Mouse (Mus musculus): Measurements from ENCODE around the gene Gsg1.
A peak's percentile ranks its signal among the peaks of the same experiment; 100 is the strongest.

The Gsg1 gene

DNA sequence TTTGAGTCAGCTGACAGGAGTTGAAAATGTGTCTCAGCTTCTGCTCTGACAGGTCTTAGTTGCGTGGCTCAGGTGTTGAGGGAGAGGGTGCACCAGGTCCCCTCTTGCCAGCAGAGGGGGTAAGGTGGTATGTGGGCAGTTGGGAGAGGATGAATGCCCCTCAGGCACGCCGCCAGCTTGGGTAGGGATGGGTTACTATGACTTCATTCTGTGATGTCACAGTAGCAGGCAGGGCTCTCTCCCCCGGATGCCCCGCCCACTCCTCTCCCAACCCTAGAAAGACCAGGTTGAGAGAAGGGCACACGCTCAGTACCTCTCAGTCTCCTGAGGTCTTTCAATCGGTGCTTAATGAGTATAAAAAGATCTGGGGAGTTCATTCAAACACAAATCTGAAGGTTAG lies at the start of gene Gsg1:
Gene Gsg1 (minus strand): TSS at position 199 of the 400 bp plus-strand sequence.
- DNase-seq: no peak

DNA sequence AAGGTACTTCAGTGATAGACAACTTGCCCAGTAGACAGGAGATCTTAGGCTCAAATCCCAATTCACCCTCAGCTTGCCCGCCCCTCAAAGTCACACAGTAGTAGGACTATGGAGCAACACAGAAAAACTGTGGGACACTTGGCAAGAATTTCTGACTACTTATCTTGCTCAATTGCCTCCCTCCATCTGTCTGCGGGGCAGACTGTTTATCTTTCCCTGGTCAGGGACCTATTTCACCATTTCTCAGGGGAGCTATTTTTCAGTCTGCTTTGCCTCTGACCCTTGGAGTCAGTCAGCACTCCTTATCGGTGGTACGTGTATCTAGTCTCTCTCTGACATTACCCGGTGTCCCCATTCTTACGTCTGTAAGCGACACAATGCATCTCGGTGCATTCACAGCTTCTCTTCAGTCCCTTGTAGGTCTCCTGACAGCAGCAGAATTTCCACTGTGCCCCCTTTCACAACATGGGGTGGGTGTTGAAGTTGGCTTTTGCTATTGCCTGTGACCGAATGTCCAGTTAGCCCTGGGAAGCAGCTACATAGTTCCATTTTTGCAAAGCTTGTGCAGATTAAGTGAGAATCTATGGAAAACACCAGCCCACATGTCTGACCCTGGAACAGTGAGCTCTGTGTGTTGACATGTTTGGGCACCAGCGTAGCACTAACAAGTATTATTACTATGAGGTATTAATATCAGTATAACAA lies 48.4 kb upstream of the Gsg1 start:
- DNase-seq: no peak

DNA sequence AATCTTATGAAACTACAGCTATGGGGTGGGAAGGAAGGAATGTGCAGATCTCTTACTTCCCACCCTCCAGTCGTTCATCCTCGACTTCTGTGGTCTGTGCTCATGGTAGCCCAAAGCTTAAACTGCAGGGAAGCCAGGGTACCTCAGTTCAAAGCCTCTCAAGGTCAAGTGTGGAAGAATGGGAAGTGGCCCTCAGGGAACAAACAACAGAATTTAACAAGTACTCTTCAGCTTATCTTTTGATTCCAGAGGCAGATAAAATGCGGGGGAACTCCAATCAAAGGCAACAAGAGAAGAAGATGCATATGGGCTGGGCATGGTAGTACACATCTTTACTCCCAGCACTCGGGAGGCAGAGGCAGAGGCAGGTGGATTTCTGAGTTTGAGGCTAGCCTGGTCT lies 46.3 kb upstream of the Gsg1 start:
- DNase-seq: no peak

DNA sequence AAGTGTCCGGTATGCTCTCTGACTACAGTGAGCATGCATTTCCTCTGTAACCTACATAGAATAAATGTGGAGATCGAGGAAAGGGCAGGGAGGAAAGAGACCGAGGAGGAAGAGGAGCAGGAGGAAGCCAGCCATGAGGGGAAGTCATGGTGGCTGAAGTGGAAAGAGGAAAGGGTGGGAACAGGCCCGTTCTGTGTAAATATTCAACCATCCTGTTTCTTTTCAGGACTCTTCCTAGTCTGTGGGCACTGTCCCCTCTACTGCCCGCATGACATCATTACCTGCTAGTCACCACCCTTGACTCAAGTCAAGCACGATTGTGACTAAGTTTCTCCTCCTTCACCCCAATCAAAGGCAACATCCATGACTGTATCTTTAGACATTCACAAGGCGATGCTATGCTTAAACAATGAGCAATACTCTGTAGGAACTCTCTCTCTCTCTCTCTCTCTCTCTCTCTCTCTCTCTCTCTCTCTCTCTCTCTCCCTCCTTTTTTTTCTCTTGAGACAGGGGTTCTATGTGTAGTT lies 44.9 kb upstream of the Gsg1 start:
- no peak for DNase-seq

DNA sequence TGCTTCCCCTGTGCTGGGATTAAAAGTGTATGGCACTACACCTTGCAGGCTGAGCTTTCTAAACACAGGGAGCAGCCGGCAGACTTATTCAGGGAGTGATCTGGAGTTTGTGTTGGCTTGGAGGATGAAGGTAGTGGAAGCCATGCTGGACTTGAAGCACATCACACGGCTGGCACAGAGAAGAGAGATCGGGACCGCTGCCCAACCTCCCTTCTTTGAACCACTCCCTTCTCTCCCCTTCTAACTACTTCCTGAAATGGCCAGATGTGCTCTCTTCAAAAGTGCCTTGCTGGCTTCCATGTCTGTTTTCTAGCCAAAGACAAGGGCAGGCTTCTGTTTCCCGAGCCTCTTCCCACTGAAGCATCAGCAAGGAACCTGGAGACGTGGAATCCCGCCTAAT lies 43.4 kb upstream of the Gsg1 start:
- no peak for DNase-seq

DNA sequence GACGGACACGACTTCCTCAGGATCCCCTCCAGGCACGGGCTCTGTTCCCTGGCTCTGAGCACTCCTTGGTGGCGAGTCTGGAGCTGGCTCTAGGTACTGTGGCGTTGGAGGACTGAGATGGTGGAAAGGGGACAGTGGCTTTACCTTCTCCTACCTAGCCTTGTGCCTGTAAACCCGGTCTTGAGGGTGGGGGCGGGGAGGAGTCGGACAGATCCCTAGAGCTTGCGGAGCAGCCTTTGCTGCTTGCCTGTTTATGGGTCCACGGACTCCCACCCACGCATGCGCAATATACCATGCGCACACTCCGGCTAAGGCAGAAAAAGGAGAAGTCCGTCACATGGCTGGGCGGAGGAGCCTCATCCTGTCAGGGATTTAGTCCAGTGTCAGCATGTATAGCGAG lies 42.1 kb upstream of the Gsg1 start:
- DNase-seq: peak in 1 of 2 experiments; percentile 50

DNA sequence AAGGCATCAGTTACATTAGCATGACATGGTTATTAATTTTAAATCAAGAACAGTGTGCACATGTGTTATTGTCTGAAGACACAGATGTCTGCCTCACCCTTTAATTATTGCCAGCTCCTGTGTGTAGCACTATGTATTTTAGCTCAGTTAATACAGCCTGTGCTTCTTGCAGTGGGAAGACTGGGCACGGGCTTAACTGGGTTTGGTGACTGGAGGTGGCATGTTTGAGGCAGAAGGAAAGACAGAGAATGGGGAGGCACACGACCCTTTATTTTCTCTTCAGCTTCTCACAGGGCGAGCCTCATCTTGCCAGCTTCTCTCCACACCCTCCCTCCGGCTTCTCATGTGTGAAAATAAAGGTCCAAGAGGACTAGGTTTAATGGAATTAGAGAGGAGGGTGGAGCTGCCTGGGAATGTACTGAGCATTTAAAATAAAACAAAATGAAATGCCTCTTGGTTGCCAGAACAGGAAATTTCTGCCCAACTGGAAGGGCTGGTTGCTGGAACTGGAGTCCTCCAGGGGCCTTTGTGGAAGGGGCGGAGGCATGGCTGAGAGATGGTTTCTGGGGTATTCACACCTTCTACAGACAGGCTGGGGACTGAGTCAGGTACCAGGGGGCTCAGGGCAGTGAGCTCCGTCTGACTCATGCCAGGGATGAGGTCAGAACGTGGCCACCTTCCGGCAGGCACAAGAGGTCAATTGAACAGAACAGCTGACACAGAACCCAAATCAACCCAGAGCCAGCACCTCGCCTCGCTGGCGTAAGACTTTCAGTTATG lies 41.1 kb upstream of the Gsg1 start:
- DNase-seq: peak; percentile 23 to 45

DNA sequence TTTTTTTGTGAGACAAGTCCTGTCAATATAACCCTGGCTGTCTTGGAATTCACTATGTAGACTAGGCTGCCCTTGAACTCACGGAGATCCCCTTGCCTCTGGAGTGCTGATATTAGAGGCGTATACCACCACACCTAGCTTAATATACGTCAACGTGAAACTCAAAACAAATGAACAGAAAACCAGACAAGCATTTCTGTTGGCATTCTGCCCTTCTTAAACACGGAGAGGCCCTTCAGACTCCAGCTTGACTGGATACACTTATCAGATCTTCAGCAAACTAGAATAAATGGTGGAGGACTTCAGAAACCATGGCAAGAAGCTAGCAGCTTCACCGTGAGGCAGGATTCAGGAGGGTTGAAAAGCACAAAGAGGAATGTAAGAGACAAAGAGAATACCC lies 40.0 kb upstream of the Gsg1 start:
- no peak for DNase-seq

DNA sequence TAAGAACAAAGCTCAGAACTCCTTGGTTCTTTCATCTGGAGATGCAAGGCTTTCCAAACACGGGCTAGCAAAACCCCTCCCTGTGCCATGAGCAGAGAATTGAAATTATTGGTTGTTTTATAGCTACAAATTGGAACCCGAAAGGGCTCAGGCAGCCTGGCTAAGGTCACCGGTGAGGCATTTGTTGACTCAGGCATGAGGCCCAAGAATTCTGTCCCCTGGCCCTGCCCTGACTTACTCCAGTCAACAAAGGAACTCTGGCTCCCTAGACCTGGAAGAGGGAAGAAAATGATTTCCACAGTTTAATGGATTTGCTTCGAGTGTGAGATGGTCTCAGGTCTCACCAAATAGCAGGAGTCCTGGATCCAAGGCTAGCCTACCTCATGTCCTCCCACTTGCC lies 38.2 kb upstream of the Gsg1 start:
- peak; percentile 17 to 47 for DNase-seq

DNA sequence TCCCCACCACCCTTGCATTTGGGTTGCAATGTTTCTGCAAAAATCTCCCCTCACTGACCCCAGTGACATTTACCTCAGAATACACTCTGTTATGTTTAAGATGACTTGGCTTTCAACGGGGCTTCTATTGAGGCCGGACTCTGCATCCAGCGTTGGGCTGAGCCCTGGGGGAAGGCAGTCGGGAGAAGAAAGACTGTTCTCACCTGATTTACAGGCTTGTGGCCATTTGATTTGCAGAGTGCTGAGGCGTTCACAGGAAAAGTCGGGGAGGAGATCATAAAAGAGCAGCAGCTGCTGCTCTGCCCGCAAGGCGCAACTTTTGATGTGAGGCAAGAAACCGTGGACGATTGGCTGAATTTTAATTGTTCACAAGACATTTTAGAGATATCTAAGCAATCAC lies 25.7 kb upstream of the Gsg1 start:
- DNase-seq: no peak

DNA sequence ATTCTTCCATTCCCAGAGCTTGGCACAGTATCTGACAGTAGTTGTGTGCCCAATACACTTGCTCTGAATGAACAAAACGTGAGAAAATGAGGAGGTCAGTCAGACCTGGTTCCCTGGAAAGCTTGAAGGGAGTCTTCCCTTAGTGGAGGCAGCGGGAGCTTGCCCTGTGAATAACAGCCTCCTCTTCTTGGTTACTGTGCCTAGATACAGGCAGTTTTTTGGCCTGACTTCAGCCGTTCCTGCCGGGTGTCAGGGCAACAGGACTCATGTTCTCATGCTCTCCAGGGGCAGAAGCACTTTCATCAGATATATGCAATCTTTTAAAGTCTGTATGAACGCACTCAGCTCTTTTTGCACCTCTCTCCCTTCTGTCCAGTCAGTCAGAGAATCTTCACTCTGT lies 25.1 kb upstream of the Gsg1 start:
- DNase-seq: no peak

DNA sequence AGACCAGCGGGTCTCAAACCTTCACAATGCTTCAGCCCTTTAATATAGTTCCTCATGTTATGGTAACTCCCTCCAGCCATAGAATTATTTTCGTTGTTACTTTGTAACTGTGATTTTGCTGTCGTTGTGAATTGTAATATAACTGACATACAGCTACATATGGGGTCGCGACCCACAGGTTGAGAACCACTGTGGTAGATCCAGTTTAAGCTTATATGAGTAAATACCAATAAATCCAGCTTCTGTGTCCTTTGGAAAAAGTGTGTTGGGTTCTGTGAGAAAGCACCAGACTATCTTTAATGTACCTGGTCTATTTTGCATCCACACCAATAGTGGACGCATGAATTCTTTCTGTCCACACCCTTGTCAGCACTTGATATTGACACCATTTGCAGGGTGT lies 24.2 kb upstream of the Gsg1 start:
- no peak for DNase-seq

DNA sequence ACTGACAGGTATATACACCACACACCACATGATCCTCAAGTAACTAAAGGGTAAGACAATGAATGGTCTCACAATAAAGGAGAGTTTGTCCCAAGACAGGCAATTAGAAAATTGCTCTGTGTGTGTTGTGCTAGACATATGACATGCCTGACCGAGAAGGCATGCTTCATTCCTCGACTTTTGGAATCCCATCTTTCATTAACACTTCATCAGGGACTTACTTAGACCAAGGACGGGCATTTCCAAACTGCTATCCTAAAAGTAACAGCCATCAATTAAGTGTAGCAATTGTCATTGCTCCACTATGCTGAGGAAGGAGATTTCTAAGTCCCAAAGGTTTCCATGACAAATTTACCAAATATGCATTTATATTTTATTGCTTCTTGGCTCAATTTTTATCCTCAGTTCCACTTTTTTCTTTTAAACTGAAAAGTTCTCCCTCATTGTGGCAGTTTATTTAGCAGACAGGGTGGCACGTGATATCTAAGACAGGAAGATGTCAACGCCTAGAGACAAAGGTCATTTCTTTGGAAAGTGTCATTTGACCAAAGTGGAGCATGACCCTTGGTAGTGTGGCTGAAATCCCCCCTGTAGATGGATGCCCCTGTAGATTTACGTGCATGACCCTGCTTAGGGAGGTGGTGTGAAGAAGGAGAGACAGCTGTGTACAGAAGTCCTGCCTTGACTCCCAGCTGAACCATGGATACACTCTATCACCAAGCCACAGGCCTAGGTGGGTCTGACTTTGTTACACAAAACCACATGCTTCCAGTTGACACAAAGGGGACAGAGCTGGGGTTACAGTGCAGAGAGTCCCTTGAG lies 22.5 kb upstream of the Gsg1 start:
- no peak for DNase-seq

DNA sequence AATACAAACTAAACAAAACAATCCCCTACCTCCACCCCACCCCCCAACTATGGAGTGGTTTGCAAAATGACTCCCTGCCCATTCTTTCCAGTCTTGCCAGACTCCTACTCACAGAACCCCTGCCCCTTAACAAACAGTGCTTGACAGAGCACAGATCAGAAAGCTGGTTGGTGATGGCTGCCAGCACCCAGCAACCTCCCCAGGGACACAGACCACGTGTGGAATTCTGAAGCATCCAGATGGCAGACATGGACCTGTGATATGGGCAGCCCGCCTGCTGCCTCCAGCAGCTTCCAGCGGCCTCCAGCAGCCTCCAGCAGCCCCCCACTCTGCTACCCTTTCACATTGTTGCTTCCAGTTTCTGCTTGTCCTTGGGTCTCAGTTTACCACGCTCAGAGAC lies 21.1 kb upstream of the Gsg1 start:
- no peak for DNase-seq

DNA sequence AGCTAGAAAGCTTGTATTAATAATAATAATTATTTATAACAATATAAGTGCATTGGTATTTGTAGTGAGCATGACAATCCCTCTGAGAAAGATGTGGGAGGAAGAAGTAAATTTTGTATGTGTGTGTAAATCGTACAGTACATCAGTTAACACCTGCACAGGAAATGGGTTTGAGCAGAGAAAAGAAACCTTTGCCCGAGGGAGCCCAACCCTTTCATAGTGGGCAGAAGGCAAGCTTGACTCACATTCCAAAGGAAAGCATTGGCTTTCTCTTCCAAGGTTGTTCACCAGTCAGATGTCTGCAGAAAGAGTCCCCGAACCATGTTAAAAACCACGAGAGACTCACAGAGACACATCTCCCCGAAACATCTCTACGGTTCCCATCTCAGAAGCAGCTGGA lies 18.9 kb upstream of the Gsg1 start:
- DNase-seq: no peak

DNA sequence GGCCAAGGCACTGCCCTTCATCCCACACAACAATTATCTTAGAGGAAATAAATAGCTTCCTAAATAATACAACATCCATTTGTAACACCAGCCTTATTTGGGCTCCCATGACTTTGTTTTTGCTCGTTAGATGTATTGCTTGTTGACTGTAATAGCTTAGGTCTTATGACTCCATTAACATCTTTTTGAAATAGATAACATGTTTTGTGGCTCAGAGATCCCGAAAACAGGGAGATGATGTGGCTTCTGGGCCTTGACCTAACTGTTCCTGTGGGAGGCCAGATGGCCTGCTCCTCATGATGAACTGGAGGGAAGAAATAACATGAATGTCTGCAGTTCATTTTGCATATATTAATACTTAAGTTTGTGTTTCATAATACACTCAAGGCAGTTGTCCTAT lies 17.6 kb upstream of the Gsg1 start:
- DNase-seq: no peak

DNA sequence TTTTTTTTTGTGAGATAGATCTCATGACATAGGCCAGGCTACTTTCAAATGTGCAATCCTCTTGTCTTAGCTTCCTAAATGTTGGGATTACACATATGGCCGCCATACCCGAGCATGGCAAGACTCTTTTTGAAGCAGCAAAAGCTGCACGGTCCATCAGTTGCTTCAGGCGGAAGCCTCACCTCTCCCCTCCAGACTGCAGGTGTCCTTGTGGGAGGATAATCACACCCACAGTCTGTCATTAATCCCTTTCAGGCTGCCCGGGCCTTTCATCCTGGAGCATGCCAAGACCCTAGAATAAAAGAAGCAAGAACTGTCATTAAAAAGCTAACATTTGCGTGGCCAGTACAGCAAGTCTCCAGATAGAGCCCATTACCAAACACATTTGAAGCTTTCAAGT lies 15.5 kb upstream of the Gsg1 start:
- no peak for DNase-seq

DNA sequence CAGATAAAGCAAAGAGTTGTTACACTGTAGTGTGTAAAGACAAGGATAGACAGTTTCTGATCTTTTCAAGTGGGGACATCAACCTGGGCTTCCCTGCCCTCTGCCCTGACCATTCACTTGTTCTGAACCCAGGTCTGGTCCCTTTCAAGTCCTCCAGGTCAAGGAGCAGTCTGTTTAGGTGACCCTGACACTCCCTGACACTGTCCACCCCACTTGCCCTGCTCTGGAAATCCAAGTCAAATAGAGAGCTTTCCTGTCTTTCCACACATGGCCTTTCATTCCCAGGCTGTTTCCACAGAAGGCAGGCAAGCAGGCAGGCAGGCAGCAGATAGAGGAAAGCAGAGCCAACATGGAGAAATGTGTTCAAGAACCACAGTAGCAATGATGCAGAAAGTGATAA lies 14.2 kb upstream of the Gsg1 start:
- no peak for DNase-seq

DNA sequence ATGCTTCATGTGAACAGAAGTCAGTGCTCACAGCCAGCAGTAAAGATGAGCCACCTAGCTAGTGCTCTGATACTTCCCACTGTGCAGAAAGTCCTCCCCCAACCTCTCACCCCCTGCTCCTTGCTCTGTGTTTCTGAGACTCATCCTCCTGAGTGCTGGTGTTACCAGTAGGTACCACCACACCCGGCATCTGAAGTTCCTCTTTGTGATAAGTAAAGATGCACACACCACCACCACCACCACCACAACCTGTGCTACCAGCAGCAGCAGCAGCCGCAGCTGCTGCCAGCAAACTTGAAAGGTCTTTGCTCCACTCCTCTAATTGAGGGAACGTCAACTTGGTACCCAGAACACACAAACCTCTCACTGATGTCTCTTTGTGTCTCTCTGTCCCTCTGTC lies 13.1 kb upstream of the Gsg1 start:
- no peak for DNase-seq

DNA sequence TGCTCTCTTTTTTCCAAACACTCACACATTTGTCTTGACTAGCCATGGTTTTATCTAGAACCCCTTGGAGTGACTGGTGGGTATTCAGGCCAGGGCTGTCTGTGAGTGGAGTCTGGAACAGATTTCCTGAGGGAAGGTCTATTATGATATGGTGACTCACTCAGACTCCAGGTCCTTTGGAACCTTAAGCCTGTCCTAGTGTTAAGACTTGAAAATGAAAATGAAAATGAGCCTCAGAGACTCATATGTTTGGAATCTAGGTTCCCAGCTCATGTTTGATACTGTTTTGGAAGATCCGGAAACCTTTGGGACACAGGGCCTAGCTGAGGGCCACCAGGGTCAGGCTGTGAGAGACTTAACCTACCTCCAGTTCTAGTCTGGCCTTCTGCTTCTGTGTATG lies 11.9 kb upstream of the Gsg1 start:
- no peak for DNase-seq

DNA sequence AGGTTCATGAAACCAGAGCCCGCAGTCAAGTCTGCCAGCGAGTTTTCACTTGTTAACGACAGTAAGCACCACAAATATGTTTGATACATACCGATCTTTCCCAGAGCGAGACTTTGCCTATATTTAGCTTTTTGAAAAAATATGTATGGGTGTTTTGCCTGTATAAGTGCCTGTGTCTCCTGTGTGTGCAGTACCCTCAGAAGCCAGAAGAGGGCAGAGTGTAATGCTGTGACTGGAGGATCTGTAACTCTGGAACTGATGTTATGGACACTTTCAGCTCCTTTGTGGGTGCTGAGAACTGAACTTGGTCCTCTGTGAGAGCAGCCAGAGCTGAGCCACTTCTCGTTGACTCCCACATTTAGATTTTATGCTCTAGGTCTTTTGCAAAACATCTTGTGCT lies 10.0 kb upstream of the Gsg1 start:
- DNase-seq: no peak

DNA sequence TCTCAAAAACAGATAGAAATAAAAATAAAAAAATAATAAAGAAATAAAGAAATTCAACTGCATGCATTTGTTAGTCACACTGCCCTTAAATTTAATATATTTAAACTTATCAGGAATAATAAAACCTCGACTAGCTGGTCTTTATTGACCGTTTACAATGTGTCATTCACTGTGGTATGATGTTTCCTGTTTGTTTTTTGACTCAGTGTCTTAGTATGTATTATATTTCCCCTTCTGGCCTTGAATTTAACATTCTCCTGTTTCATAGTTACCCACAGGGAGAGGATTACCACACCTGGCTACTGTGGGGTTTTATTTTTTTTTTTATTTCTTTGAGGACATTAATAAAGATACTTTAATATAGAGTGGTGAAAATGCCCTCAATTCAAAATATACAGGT lies 8.4 kb upstream of the Gsg1 start:
- no peak for DNase-seq

DNA sequence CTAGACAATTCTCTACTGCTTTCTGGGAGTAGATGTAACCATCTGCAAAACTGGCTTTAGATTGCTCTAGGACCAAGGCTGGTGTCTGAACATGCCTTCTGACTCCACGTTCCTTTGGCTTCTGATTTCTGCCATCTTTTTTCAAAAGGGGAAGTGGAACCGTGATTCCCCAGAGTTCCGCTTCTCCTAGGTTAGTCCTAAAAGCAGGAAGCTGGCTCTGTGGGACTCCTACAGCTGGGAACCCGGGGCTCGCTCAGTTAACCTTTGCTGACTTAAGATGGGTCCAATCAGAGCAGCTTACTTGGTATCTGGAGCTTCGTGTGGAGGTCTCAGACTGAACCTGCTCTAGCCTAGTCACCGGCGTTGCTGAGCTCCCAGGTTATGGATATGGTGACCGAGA lies 7.0 kb upstream of the Gsg1 start:
- DNase-seq: no peak

DNA sequence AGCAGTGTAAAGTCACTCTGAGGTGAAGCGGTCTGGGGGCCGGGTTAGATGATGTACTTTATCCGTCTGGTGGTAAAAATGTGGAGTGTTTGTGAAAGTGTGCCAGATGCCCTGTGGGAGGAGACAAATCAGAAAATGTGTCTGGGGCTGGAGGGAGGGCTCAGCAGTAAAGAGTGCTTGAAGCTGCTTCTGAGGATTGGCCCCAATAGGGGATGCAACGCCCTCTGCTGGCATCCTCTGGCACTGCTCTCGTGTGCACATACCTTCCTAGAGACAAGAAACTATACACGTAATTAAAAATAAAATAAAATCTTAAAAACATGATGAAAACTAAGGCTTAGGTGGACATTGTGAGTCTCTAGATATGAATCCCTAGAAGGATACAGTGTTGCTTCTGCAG lies 6.3 kb upstream of the Gsg1 start:
- DNase-seq: no peak

Data from kidney, postnatal 25 days (tissue).